Mouse (Mus musculus): Measurements from ENCODE around the gene Trdmt1. TPM values are rescaled to one million over a fixed set of nuclear protein-coding genes. Genes with fewer than 3 reads are reported as not detected.
A peak's percentile ranks its signal among the peaks of the same experiment; 100 is the strongest.

Gene Trdmt1
- polyA plus RNA-seq, 1 experiment from 2014 or later: 14.0 TPM

GRCm38 (mm10) chr2:13578473-13579152, 34.1 kb upstream of the Trdmt1 start:
- DNase-seq (ENCODE audit: low spot score) (no peak), ATAC-seq (replicated peaks; ENCODE audit: low FRiP score, low read depth) (no peak)
- peaks cover 17% of the 10 kb centered on the region; the same call in 1 of the 2 replicates for H3K36me3 ChIP-seq (ENCODE audit: insufficient read depth, low read length)
- no peak overlapping the region for H3K4me3 ChIP-seq (replicated peaks; ENCODE audit: low read depth, low read length)
- no peak overlapping the region for H3K27ac ChIP-seq
- no peak overlapping the region for H3K4me2 ChIP-seq (ENCODE audit: low read length)
- WGBS: 84% methylated on average over 14 of the region's 14 CpGs
- H3K9ac ChIP-seq (ENCODE audit: low read depth, low read length): no peak overlapping the region
- peak; percentile 17; the same call in 1 of the 2 replicates for TF ChIP-seq CTCF (IDR thresholded peaks at IDR 0.05; ENCODE audit: low read depth)
- H3K27me3 ChIP-seq (ENCODE audit: insufficient read depth, low read length): no peaks in the 10 kb centered on the region
- no peaks in the 10 kb centered on the region for H3K4me1 ChIP-seq (replicated peaks; ENCODE audit: insufficient read depth, low read length)
- no peaks in the 10 kb centered on the region for H3K9me3 ChIP-seq (replicated peaks; ENCODE audit: low read length)

GRCm38 (mm10) chr2:13577399-13577798, 32.9 kb upstream of the Trdmt1 start:
- Histone ChIP-seq H3K4me3 (replicated peaks; ENCODE audit: low read depth, low read length) (no peak overlapping the region), H3K27ac (no peak overlapping the region), H3K9me3 (replicated peaks; ENCODE audit: low read length) (no peaks in the 10 kb centered on the region), H3K4me2 (ENCODE audit: low read length) (peak overlapping the region; percentile 16; the same call in 1 of the 2 replicates), H3K27me3 (ENCODE audit: insufficient read depth, low read length) (no peaks in the 10 kb centered on the region), H3K4me1 (replicated peaks; ENCODE audit: insufficient read depth, low read length) (0 out of 2 replicates have a peak, but pooled peaks cover 6% of the 10 kb centered on the region), H3K36me3 (ENCODE audit: insufficient read depth, low read length) (peaks cover 17% of the 10 kb centered on the region; the same call in 1 of the 2 replicates), H3K9ac (ENCODE audit: low read depth, low read length) (no peak overlapping the region)
- no peak for TF ChIP-seq CTCF (IDR thresholded peaks at IDR 0.05; ENCODE audit: low read depth)
- ATAC-seq (replicated peaks; ENCODE audit: low FRiP score, low read depth): no peak
- WGBS: 96% methylated on average over 1 of the region's 1 CpGs
- DNase-seq (ENCODE audit: low spot score): no peak

- H3K4me3 ChIP-seq (replicated peaks; ENCODE audit: low read depth, low read length): peak overlapping the region; percentile 61
- no peak overlapping the region for H3K27ac ChIP-seq
- DNase-seq (ENCODE audit: low spot score): peak; percentile 46
- no peaks in the 10 kb centered on the region for H3K27me3 ChIP-seq (ENCODE audit: insufficient read depth, low read length)
- H3K9ac ChIP-seq (ENCODE audit: low read depth, low read length): peak overlapping the region; percentile 74; the same call in 1 of the 2 replicates
- peaks cover 13% of the 10 kb centered on the region; the same call in 1 of the 2 replicates for H3K36me3 ChIP-seq (ENCODE audit: insufficient read depth, low read length)
- peak overlapping the region; percentile 76 for H3K4me2 ChIP-seq (ENCODE audit: low read length)
- no peak for ATAC-seq (replicated peaks; ENCODE audit: low FRiP score, low read depth)
- no peak for TF ChIP-seq CTCF (IDR thresholded peaks at IDR 0.05; ENCODE audit: low read depth)
- H3K9me3 ChIP-seq (replicated peaks; ENCODE audit: low read length): no peaks in the 10 kb centered on the region
- WGBS: 29% methylated on average over 6 of the region's 6 CpGs
- 0 out of 2 replicates have a peak, but pooled peaks cover 11% of the 10 kb centered on the region for H3K4me1 ChIP-seq (replicated peaks; ENCODE audit: insufficient read depth, low read length)
These were observed 31.5 kb upstream of the Trdmt1 start for GRCm38 (mm10) chr2:13575926-13576325.

- TF ChIP-seq CTCF (IDR thresholded peaks at IDR 0.05; ENCODE audit: low read depth): peak; percentile 81
- Histone ChIP-seq H3K27ac (peak overlapping the region; percentile 97), H3K36me3 (ENCODE audit: insufficient read depth, low read length) (peaks cover 11% of the 10 kb centered on the region; the same call in 1 of the 2 replicates), H3K4me3 (replicated peaks; ENCODE audit: low read depth, low read length) (peak overlapping the region; percentile 61), H3K4me2 (ENCODE audit: low read length) (peak overlapping the region; percentile 76), H3K27me3 (ENCODE audit: insufficient read depth, low read length) (no peaks in the 10 kb centered on the region), H3K9me3 (replicated peaks; ENCODE audit: low read length) (no peaks in the 10 kb centered on the region), H3K9ac (ENCODE audit: low read depth, low read length) (peak overlapping the region; percentile 74), H3K4me1 (replicated peaks; ENCODE audit: insufficient read depth, low read length) (0 out of 2 replicates have a peak, but pooled peaks cover 11% of the 10 kb centered on the region)
- WGBS: under 1% methylated on average over 13 of the region's 13 CpGs
- DNase-seq (ENCODE audit: low spot score) (peak; percentile 94), ATAC-seq (replicated peaks; ENCODE audit: low FRiP score, low read depth) (no peak)
These were observed 30.9 kb upstream of the Trdmt1 start for GRCm38 (mm10) chr2:13575287-13575801.

- no peak for TF ChIP-seq CTCF (IDR thresholded peaks at IDR 0.05; ENCODE audit: low read depth)
- peak overlapping the region; percentile 76 for H3K4me2 ChIP-seq (ENCODE audit: low read length)
- H3K9ac ChIP-seq (ENCODE audit: low read depth, low read length): peak overlapping the region; percentile 74
- no peaks in the 10 kb centered on the region for H3K9me3 ChIP-seq (replicated peaks; ENCODE audit: low read length)
- 0% methylated on average over 21 of the region's 21 CpGs for WGBS
- H3K27ac ChIP-seq: peak overlapping the region; percentile 97
- H3K27me3 ChIP-seq (ENCODE audit: insufficient read depth, low read length): no peaks in the 10 kb centered on the region
- H3K4me3 ChIP-seq (replicated peaks; ENCODE audit: low read depth, low read length): peak overlapping the region; percentile 61
- 0 out of 2 replicates have a peak, but pooled peaks cover 6% of the 10 kb centered on the region for H3K36me3 ChIP-seq (ENCODE audit: insufficient read depth, low read length)
- peak; percentile 42 for DNase-seq (ENCODE audit: low spot score)
- ATAC-seq (replicated peaks; ENCODE audit: low FRiP score, low read depth): peak; percentile 16; the same call in 1 of the 2 replicates
- H3K4me1 ChIP-seq (replicated peaks; ENCODE audit: insufficient read depth, low read length): 0 out of 2 replicates have a peak, but pooled peaks cover 11% of the 10 kb centered on the region
These were observed 30.3 kb upstream of the Trdmt1 start for GRCm38 (mm10) chr2:13574801-13575150.

- Histone ChIP-seq H3K9me3 (replicated peaks; ENCODE audit: low read length) (no peaks in the 10 kb centered on the region), H3K4me2 (ENCODE audit: low read length) (peak overlapping the region; percentile 76), H3K4me3 (replicated peaks; ENCODE audit: low read depth, low read length) (peak overlapping the region; percentile 61), H3K27ac (peak overlapping the region; percentile 97), H3K4me1 (replicated peaks; ENCODE audit: insufficient read depth, low read length) (0 out of 2 replicates have a peak, but pooled peaks cover 11% of the 10 kb centered on the region), H3K36me3 (ENCODE audit: insufficient read depth, low read length) (0 out of 2 replicates have a peak, but pooled peaks cover 6% of the 10 kb centered on the region), H3K9ac (ENCODE audit: low read depth, low read length) (peak overlapping the region; percentile 74), H3K27me3 (ENCODE audit: insufficient read depth, low read length) (no peaks in the 10 kb centered on the region)
- WGBS: under 1% methylated on average over 45 of the region's 46 CpGs
- TF ChIP-seq CTCF (IDR thresholded peaks at IDR 0.05; ENCODE audit: low read depth): no peak
- peak; percentile 94 for DNase-seq (ENCODE audit: low spot score)
- ATAC-seq (replicated peaks; ENCODE audit: low FRiP score, low read depth): peak; percentile 88
These were observed 29.8 kb upstream of the Trdmt1 start for GRCm38 (mm10) chr2:13574066-13574800.
